Comparison of ENCODE assay signal across 15 mouse cellular contexts in genomic region chr9:57800325-57800975, GRCm38 (mm10). TPM values are rescaled to one million over a fixed set of nuclear protein-coding genes. Genes with fewer than 3 reads are reported as not detected.
DNase-seq lines count a peak whose midpoint lies in the region; ATAC-seq and TF ChIP-seq lines count a peak whose summit lies in the region.
"Had no signal": no experiment of that assay in that cellular context is flagged by ENCODE, and none has a peak within 500 bp of the region (broad histone marks: within the 10 kb centered on the region; RNA-seq: fewer than 3 reads in every experiment).

No protein-coding gene starts in this region.

- in situ Hi-C loops in CH12.LX (cut with MboI; ENCODE audit: low pct_ligation_motif_present, low pct_unique_long_range_greater_than_20kb, low sequenced_read_pairs) = loop anchor here (25.0 kb wide), 1 partner anchor 462 kb away; the partner anchor contains the start of gene Stoml1

- ATAC-seq in heart, embryonic 13.5 days (ENCODE audit: extremely low read depth, insufficient number of reproducible peaks, low FRiP score, low TSS enrichment) = peak; percentile 14; the same call in 1 of the 2 replicates
- no peak for ATAC-seq in forebrain, embryonic 14.5 days

- intact Hi-C loops in heart, postnatal 25 days (cut with DNase I) = no loop called here

- H3K36me3 ChIP-seq in heart, embryonic 13.5 days = peaks cover 37% of the 10 kb centered on the region
- peaks cover 62 to 90% of the 10 kb centered on the region in 2 experiments for H3K36me3 ChIP-seq in CH12.LX (replicated peaks in 1 of 2; ENCODE audit: control insufficient read depth in 1 of 2, insufficient read depth in 1 of 2, low read length in 1 of 2)
- H3K36me3 ChIP-seq in limb, embryonic 10.5 days = peaks cover 72% of the 10 kb centered on the region
- H3K36me3 ChIP-seq in forebrain, embryonic 14.5 days (ENCODE audit: control insufficient read depth, insufficient read depth, low read length) = peaks cover 27% of the 10 kb centered on the region

- H3K4me2 ChIP-seq in heart, embryonic 13.5 days = peak overlapping the region; percentile 47
- H3K4me2 ChIP-seq in CH12.LX (ENCODE audit: insufficient read depth, low read depth, poor library complexity, severe bottlenecking) = no peak overlapping the region
- H3K4me2 ChIP-seq in forebrain, embryonic 14.5 days (ENCODE audit: low read length) = no peak overlapping the region

- dilution Hi-C loops in CH12.LX (cut with MboI; ENCODE audit: extremely low pct_ligation_motif_present, extremely low pct_unique_long_range_greater_than_20kb, low sequenced_read_pairs) = no loop called here

- H3K4me1 ChIP-seq in heart, embryonic 13.5 days = peaks cover 69% of the 10 kb centered on the region
- peaks cover 30 to 72% of the 10 kb centered on the region in 2 experiments for H3K4me1 ChIP-seq in CH12.LX (ENCODE audit: control insufficient read depth in 1 of 2, insufficient read depth in 2 of 2)
- peaks cover 61% of the 10 kb centered on the region for H3K4me1 ChIP-seq in limb, embryonic 10.5 days
- peaks cover 7% of the 10 kb centered on the region; the same call in 1 of the 2 replicates for H3K4me1 ChIP-seq in forebrain, embryonic 14.5 days (ENCODE audit: control insufficient read depth, insufficient read depth, low read length)

- peaks cover 3% of the 10 kb centered on the region for H3K79me2 ChIP-seq in CH12.LX (replicated peaks; ENCODE audit: control insufficient read depth, extremely low read depth, insufficient read depth, poor library complexity, severe bottlenecking)

- no peaks in the 10 kb centered on the region for H3K9me3 ChIP-seq in heart, embryonic 13.5 days
- peaks cover 2% of the 10 kb centered on the region for H3K9me3 ChIP-seq in CH12.LX (replicated peaks; ENCODE audit: low read length)
- H3K9me3 ChIP-seq in limb, embryonic 10.5 days (replicated peaks) = no peaks in the 10 kb centered on the region
- H3K9me3 ChIP-seq in forebrain, embryonic 14.5 days (replicated peaks; ENCODE audit: control insufficient read depth, low read length) = no peaks in the 10 kb centered on the region

- H3K27me3 ChIP-seq in heart, embryonic 13.5 days (replicated peaks) = no peaks in the 10 kb centered on the region
- H3K27me3 ChIP-seq in CH12.LX (replicated peaks) = no peaks in the 10 kb centered on the region
- peaks cover 10% of the 10 kb centered on the region for H3K27me3 ChIP-seq in limb, embryonic 10.5 days (ENCODE audit: low read depth, poor library complexity, severe bottlenecking)
- H3K27me3 ChIP-seq in forebrain, embryonic 14.5 days (replicated peaks; ENCODE audit: control insufficient read depth, insufficient read depth, low read length) = no peaks in the 10 kb centered on the region

- no peak overlapping the region for H3K4me3 ChIP-seq in heart, embryonic 13.5 days
- no peak overlapping the region for H3K4me3 ChIP-seq in CH12.LX (replicated peaks in 1 of 3; ENCODE audit: low read depth in 2 of 3, low read length in 2 of 3, poor library complexity in 1 of 3)
- no peak overlapping the region for H3K4me3 ChIP-seq in limb, embryonic 10.5 days
- no peak overlapping the region for H3K4me3 ChIP-seq in forebrain, embryonic 14.5 days (ENCODE audit: low read depth, low read length)
- H3K4me3 ChIP-seq: layer of hippocampus, adult 2 months had no signal

- TF ChIP-seq CTCF in CH12.LX (conservative IDR thresholded peaks at IDR 0.05 in 1 of 2, IDR thresholded peaks at IDR 0.05 in 1 of 2; ENCODE audit: low read depth in 2 of 2, low read length in 2 of 2) = no peak

- peak overlapping the region; percentile 6; the same call in 1 of the 2 replicates for H3K27ac ChIP-seq in heart, embryonic 13.5 days (replicated peaks)
- peak overlapping the region; percentile 42 for H3K27ac ChIP-seq in CH12.LX (ENCODE audit: insufficient read depth, low read depth)
- H3K27ac ChIP-seq in limb, embryonic 10.5 days = peak overlapping the region; percentile 10; the same call in 1 of the 2 replicates
- H3K27ac ChIP-seq in forebrain, embryonic 14.5 days (ENCODE audit: low read depth, low read length) = no peak overlapping the region
- H3K27ac ChIP-seq: layer of hippocampus, adult 2 months had no signal

- no peak; the same call in 1 of the 2 replicates for TF ChIP-seq RAD21 in CH12.LX (IDR thresholded peaks at IDR 0.05; ENCODE audit: low read depth, low read length)

- WGBS in heart, embryonic 13.5 days = 40% methylated on average over 9 of the region's 9 CpGs
- WGBS in limb, embryonic 10.5 days = 83% methylated on average over 9 of the region's 9 CpGs
- 91% methylated on average over 9 of the region's 9 CpGs for WGBS in forebrain, embryonic 14.5 days

- DNase-seq in heart, postnatal 25 days (ENCODE audit: low spot score) = no peak
- DNase-seq in CH12.LX (ENCODE audit: extremely low read depth) = peak; percentile 87
- DNase-seq in limb, embryonic 10.5 days (ENCODE audit: low spot score) = no peak
- DNase-seq in lung, postnatal 4 days = peak; percentile 18 to 55
- DNase-seq in forebrain, embryonic 14.5 days (ENCODE audit: low spot score) = no peak
- no peak for DNase-seq in cerebellum, postnatal 10 days
- DNase-seq in yolk sac, embryonic 10.5 days (ENCODE audit: low spot score) = no peak
- DNase-seq: adrenal gland, postnatal 25 days; cerebellum, adult 11 months; kidney, adult 9 months; left cerebral cortex, postnatal 4 days; retina, postnatal 1 day; thymus, postnatal 14 days had no signal

- no peak for TF ChIP-seq POLR2A in CH12.LX (IDR thresholded peaks at IDR 0.05; ENCODE audit: low read depth, low read length)

- TF ChIP-seq EP300 in CH12.LX (IDR thresholded peaks at IDR 0.05; ENCODE audit: low read length) = peak; percentile 92

- H3K9ac ChIP-seq in heart, embryonic 13.5 days = no peak overlapping the region
- no peak overlapping the region for H3K9ac ChIP-seq in CH12.LX (ENCODE audit: insufficient read depth, low read depth)
- H3K9ac ChIP-seq in forebrain, embryonic 14.5 days (ENCODE audit: low read length) = no peak overlapping the region

TF ChIP-seq in CH12.LX, 34 proteins besides CTCF, POLR2A, EP300 and RAD21 (continues in another document):
- TF ChIP-seq BHLHE40 (IDR thresholded peaks at IDR 0.05; ENCODE audit: low read depth, low read length) (peak; percentile 90), ZC3H11A (IDR thresholded peaks at IDR 0.05; ENCODE audit: low read depth, low read length) (no peak), IRF4 (IDR thresholded peaks at IDR 0.05; ENCODE audit: low read depth, low read length) (peak; percentile 91), MAX (IDR thresholded peaks at IDR 0.05; ENCODE audit: low read length) (peak; percentile 80), USF1 (IDR thresholded peaks at IDR 0.05; ENCODE audit: low read depth, low read length) (peak; percentile 83), UBTF (IDR thresholded peaks at IDR 0.05; ENCODE audit: low read depth, low read length) (no peak), ZMIZ1 (IDR thresholded peaks at IDR 0.05; ENCODE audit: low read depth, low read length) (no peak), MXI1 (IDR thresholded peaks at IDR 0.05; ENCODE audit: low read depth, low read length) (no peak; the same call in 1 of the 2 replicates), PAX5 (IDR thresholded peaks at IDR 0.05; ENCODE audit: low read length) (no peak), KAT2A (IDR thresholded peaks at IDR 0.05; ENCODE audit: insufficient replicate concordance, low read length) (no peak), RCOR1 (conservative IDR thresholded peaks at IDR 0.05; ENCODE audit: low read depth, low read length) (no peak; the same call in 1 of the 2 replicates), POLR2AphosphoS2 (IDR thresholded peaks at IDR 0.05; ENCODE audit: low read depth, low read length) (no peak), TCF12 (IDR thresholded peaks at IDR 0.05; ENCODE audit: low read depth, low read length) (peak; percentile 95), GABPA (IDR thresholded peaks at IDR 0.05; ENCODE audit: insufficient replicate concordance, low read depth, low read length) (no peak), CHD2 (IDR thresholded peaks at IDR 0.05; ENCODE audit: low read length) (0 out of 2 replicates have a peak, but pooled peaks have one; percentile 19), ZNF384 (IDR thresholded peaks at IDR 0.05; ENCODE audit: low read depth, low read length) (no peak), USF2 (conservative IDR thresholded peaks at IDR 0.05; ENCODE audit: low read depth, low read length) (peak; percentile 84), TBP (conservative IDR thresholded peaks at IDR 0.05; ENCODE audit: low read depth, low read length) (0 out of 2 replicates have a peak, but pooled peaks have one; percentile 13), E2F4 (IDR thresholded peaks at IDR 0.05; ENCODE audit: insufficient replicate concordance, low read depth, low read length) (no peak), ZKSCAN1 (IDR thresholded peaks at IDR 0.05; ENCODE audit: borderline replicate concordance, low read depth, low read length) (no peak), ETS1 (conservative IDR thresholded peaks at IDR 0.05; ENCODE audit: low read depth, low read length) (peak; percentile 62; the same call in 1 of the 2 replicates), SIN3A (IDR thresholded peaks at IDR 0.05; ENCODE audit: low read length) (peak; percentile 73), SMC3 (IDR thresholded peaks at IDR 0.05; ENCODE audit: low read depth, low read length) (no peak), JUND (conservative IDR thresholded peaks at IDR 0.05; ENCODE audit: low read depth, low read length) (no peak), ELF1 (IDR thresholded peaks at IDR 0.05; ENCODE audit: low read depth, low read length) (peak; percentile 31; the same call in 1 of the 2 replicates), NELFE (IDR thresholded peaks at IDR 0.05; ENCODE audit: low read depth, low read length) (no peak)

RNA-seq across cellular contexts. Expression of gene Clk3, which starts 34.8 kb away (rescaled TPM):
- polyA plus RNA-seq in heart, embryonic 13.5 days (2015; fragmentation: Nextera tagmentation; extraction: Ambion mirVana) = 56.1 and 57.1 TPM in 2 replicates
- 10 to 100 TPM; 27.6 to 29.2 TPM for total RNA-seq in heart, postnatal 25 days (2021)
- total RNA-seq in CH12.LX (2012; rRNA removed) (39.9 and 46.7 TPM in 2 replicates), CH12.LX (2014; rRNA removed) (69.0 and 87.7 TPM in 2 replicates)
- 62.4 and 67.9 TPM in 2 replicates for polyA plus RNA-seq in CH12.LX (2012; ENCODE audit: insufficient read length, low read depth)
- 93.2 and 95.9 TPM in 2 replicates for polyA plus RNA-seq in limb, embryonic 10.5 days (2016; fragmentation: Nextera tagmentation; extraction: Ambion mirVana)
- polyA plus RNA-seq in forebrain, embryonic 14.5 days (2014; fragmentation: Nextera tagmentation; extraction: Ambion mirVana) = 92.3 and 94.9 TPM in 2 replicates

RNA-seq across cellular contexts. Expression of gene Arid3b, which starts 36.1 kb away (rescaled TPM):
- 11.3 and 12.3 TPM in 2 replicates for polyA plus RNA-seq in heart, embryonic 13.5 days (2015; fragmentation: Nextera tagmentation; extraction: Ambion mirVana)
- total RNA-seq in heart, postnatal 25 days (2021) = 1 to 10 TPM; 2.9 to 5.7 TPM
- total RNA-seq in CH12.LX (2012; rRNA removed) (33.4 and 33.8 TPM in 2 replicates), CH12.LX (2014; rRNA removed) (14.2 and 16.7 TPM in 2 replicates)
- polyA plus RNA-seq in CH12.LX (2012; ENCODE audit: insufficient read length, low read depth) = 75.9 and 105 TPM in 2 replicates
- 56.8 and 62.9 TPM in 2 replicates for polyA plus RNA-seq in limb, embryonic 10.5 days (2016; fragmentation: Nextera tagmentation; extraction: Ambion mirVana)
- polyA plus RNA-seq in forebrain, embryonic 14.5 days (2014; fragmentation: Nextera tagmentation; extraction: Ambion mirVana) = 7.0 and 9.8 TPM in 2 replicates

Comparison
In these comparisons a context has a peak if more than half of its experiments do, and no peak if none do; other contexts are left out.
1. DNase-seq: peak in CH12.LX (single experiment) and lung, postnatal 4 days (2 of 2); none in heart, postnatal 25 days (single experiment), limb, embryonic 10.5 days (single experiment), forebrain, embryonic 14.5 days (single experiment), cerebellum, postnatal 10 days (0 of 2) and yolk sac, embryonic 10.5 days (single experiment).